Mouse (Mus musculus) heart, postnatal 14 days (tissue): ENCODE measurements around the gene Irf4. TPM values are rescaled to one million over a fixed set of nuclear protein-coding genes. Genes with fewer than 3 reads are reported as not detected.

Experiments used
- DNase-seq, 2 experiments: peaks; one replicate each; pipeline ENCODE4 v3.0.0; 2021 to 2022
- intact Hi-C: fragments of 180-260 bp; cut with DNase I; formaldehyde crosslinking; loops from one replicate; pipeline ENCODE4 v1.15.1; 2025
- total RNA-seq, 2 experiments: library from RNA; stranded (reverse); gene quantifications; 2 replicates each; pipeline ENCODE4 v1.2.3; 2021

The Irf4 gene
- total RNA-seq, 2 experiments from 2014 or later = 0.88 to 1.4 TPM

DNA sequence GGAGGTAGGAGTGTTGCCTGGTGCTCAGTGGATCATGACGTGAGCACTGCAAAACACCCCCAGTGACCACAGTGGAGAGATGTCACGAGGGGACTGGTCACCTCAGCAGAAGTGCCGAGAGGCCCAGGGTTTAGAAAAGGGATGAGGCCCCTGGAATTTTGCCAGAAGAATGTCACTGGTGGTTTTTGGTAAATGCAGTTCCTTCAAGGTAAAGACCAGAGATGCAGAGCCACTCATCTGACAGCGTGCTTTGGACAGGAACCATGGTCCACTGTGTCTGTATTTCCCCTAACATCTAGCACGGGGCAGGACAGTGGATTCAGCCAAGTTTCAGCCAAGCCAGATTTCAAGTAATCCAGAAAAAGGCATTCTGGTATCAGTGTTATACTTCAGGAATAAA, 12.3 kb upstream of the Irf4 start:
- intact Hi-C loops = no loop called here
- no peak for DNase-seq

- DNase-seq = no peak
- intact Hi-C loops = no loop called here
Measured at GRCm38 (mm10) chr13:30737257-30737656, 11.8 kb upstream of the Irf4 start.

DNA sequence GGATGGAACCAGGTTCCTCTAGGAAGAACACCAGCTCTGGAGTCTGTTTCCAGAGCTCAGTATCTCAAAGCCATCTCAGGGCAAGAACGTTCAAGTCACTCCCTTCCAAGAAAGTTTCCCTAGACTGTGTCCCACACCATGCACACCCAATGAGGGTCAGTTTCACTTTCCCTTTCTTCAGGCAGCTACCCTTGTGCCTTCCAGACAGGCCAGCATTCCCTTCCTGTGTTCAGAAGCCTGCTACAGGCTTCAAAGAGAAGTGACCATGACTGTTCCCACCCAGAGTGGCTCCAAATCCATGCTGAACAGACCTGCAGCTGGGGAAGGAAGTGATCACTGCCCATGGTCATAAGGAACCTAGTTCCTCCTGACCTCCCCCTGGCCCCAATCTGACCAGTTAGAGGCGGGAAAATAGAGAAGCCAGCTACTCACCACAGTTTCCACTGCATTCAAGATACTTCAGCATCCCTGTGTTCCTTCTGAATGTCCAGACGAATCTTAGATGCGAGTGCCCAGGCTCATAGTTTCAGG, 10.7 kb upstream of the Irf4 start:
- intact Hi-C loops = no loop called here
- DNase-seq = no peak

DNA sequence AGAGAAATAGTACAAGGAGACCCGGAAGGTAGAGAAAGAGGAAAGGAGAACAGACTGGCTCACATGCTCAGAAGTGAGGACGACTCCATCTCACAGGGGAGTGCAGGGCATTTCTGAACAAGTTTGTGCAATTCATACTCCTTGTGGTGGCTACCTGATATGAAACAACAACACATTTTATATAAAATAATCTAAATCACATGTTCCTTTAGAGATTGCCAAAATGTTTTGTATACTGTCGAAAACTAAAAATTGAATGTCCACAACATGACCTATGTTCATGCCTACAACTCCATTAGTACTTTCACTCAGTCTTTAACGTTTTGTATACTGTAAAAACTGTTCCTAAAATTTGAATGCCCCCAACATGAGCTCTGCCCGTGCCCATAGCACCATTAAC, 7.9 kb upstream of the Irf4 start:
- intact Hi-C loops = no loop called here
- DNase-seq = no peak

DNA sequence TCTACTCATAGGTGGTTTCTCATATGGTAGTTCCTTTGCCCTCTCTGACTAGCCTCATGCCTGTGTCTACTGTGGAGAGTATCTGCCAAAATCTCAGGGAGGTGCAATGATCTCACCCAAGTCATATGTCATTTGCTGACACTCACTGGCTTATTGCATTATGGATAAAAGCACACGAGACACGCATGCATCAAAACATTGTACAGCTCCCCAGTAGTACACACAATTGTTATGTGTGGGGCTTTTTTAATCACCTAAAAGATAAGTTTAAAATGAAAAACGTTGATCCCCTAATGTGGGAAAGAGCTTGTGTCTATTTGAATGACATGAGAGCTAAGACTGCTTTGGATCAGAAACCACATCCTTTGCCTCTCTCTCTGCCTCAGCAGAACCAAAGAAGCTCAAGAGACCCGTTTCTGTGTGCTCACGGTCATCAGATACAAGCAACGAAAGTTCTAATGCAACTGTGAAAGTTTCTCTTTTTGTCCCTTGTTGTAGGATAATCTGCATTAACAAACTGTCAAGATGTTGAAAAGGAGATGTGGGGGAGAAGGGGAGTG, 6.5 kb upstream of the Irf4 start:
- intact Hi-C loops = no loop called here
- DNase-seq = no peak

- intact Hi-C loops = no loop called here
- DNase-seq = no peak
Measured at GRCm38 (mm10) chr13:30745121-30745520, 3.9 kb upstream of the Irf4 start.

DNA sequence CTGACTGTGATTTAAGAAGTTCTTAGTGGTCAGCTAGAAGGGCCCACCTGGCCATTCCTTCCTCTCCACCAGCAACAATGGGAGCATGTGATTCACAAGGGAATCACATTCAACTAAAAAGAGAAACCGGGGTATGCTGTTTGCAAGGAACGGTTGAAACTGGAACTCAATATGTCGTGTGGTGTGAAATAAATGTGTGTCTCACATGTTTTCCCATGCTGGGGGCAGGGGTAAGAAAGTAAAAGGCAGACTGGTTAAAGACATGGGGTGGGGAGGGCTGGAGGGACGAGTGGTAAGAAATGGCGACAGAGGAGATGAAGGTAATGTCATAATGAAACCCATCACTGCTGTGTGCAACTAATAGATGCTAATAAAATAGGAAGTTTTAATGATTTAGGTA, 2.0 kb upstream of the Irf4 start:
- intact Hi-C loops = no loop called here
- no peak for DNase-seq

DNA sequence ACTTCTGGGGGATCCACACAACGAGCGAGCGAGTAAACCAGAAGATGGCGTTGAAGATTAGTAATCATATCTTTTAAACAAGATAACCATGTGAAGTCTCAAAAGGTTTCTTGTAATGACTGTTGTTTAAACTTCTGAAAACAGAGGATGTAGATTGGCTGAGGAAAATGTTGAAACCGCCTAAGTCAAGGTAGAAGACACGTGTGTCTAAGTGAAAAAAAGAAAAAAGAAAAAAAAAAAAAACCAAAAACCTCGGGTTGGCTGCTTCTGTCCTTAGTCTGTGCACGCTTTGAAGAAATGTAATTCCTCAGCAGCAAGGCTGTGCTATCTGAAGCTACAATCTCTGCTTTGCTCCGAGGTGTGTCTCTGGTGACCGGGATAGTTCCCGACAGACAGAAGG, 1.5 kb upstream of the Irf4 start:
- no peak for DNase-seq
- intact Hi-C loops = no loop called here

GRCm38 (mm10) chr13:30748321-30748720, 705 bp upstream of the Irf4 start:
- intact Hi-C loops = no loop called here
- no peak for DNase-seq

GRCm38 (mm10) chr13:30749557-30750141, 623 bp downstream of the Irf4 start:
- no peak for DNase-seq
- intact Hi-C loops = no loop called here

DNA sequence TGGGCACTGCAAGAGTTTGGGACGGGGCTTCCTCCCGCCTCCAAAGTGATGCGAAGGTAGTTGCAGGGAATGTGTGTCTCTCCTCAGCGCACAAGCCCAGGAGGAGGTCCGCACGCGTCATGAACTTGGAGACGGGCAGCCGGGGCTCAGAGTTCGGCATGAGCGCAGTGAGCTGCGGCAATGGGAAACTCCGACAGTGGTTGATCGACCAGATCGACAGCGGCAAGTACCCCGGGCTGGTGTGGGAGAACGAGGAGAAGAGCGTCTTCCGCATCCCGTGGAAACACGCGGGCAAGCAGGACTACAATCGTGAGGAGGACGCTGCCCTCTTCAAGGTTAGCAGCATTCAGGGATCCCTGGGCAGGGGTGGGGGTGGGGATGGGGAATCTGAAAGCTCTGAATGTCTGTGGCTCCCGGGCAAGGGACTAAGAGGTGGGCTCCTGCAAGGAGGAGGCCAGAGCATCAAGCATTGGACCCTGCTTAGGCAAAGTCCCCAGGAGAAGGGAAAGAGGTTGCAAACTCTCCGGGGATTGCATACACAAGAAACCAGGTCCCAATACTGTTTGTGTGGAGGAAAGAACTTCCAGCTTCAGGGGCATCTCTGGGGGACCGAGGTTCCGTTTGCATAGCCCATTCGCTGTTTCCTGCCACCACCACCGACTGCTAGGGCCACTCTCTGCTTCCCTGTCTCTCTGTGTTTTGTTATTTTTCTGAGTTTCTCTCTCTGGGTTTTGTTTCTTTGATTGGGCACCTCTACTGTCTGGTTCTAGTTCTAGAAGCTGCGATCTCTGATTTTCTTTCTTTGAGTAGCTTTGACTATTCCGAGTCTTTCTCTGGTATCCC, 1.7 kb downstream of the Irf4 start:
- DNase-seq = no peak
- intact Hi-C loops = no loop called here

- intact Hi-C loops = no loop called here
- DNase-seq = no peak
Measured at GRCm38 (mm10) chr13:30751304-30751580, 2.2 kb downstream of the Irf4 start.

DNA sequence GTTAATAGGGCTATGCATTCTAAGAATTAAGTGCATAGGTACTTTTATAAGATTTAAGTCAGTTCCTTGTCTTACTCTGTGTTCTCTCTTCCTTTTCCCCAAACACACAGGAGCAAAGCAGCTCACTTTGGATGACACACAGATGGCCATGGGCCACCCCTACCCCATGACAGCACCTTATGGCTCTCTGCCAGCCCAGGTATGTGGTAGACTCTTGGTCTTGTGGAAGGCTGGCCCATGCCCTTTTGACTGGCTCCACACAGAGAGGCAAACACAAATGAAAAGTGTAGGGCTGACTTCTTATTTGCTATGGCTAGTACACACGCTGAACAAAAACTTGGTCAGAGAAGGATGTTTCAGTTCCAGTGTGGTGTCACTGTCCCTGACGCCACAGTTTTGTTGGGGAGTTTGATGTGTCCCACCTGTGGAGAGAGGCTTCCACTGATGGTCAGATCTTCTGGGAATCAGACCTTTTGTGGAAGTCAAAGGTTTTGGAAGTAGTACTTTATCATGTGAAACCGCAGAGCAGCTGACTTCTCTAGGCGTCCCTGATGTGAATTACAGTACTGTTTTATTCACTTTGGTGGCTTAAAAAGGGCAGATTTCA, 3.7 kb downstream of the Irf4 start:
- intact Hi-C loops = no loop called here
- DNase-seq = no peak

DNA sequence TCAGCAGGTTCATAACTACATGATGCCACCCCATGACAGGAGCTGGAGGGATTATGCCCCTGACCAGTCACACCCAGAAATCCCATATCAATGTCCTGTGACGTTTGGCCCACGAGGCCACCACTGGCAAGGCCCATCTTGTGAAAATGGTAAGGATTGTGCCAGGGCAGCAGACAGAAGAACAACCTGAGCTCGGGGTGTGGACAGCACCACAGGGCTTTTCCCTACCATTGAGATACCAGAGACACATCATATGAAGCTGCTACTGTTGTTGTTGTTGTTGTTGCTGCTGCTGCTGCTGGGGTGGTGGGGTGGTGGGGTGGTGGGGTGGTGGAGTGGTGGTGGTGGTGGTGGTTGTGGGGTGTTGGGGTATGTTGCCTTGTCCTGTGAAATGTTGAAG, 4.4 kb downstream of the Irf4 start:
- intact Hi-C loops = no loop called here
- no peak for DNase-seq

DNA sequence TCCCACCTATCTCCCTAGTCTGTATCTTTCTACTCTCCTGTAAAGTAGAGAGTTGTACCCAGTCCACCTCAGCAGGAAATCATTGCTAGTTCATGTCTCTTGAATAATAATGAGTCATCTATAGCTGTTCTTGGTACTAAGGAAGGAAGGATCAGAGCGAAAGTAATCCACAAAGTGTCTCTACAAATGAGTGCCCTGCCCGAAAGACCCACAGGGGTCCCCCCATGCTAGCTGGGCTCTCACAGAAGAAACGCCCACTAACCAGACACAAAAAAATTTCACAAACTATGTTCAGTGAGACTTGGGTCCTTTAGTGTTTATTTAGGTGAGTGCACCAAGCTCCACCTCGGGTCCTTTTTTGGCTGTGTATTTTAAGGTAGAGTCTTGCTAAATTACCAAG, 5.0 kb downstream of the Irf4 start:
- intact Hi-C loops = no loop called here
- no peak for DNase-seq

- intact Hi-C loops = no loop called here
Measured at GRCm38 (mm10) chr13:30754825-30755476, 5.9 kb downstream of the Irf4 start.

DNA sequence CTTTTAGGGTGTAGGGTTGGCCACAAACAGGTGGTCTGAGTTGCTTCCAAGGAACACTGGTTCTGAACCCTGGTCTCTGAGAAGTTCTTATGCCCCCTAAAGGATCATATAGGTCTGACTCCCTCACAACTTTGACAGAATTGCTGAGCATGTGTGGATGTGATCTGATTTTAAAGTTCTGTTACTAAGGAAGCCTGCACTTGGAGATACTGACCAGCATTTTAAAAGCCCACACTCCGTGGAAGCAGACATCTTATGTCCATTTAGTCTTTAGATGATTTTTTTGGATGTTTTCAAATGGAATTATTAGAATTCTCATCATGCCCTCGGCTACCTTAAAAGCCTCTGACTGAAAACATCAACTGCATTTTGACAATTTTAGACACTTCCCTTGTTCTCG, 6.6 kb downstream of the Irf4 start:
- DNase-seq = no peak
- intact Hi-C loops = no loop called here

More at GRCm38 (mm10) chr13:30754825-30755476, 5.9 kb downstream of the Irf4 start:
- DNase-seq = no peak

GRCm38 (mm10) chr13:30755998-30756639, 7.1 kb downstream of the Irf4 start:
- intact Hi-C loops = no loop called here
- DNase-seq = no peak

- no peak for DNase-seq
- intact Hi-C loops = no loop called here
Measured at GRCm38 (mm10) chr13:30757264-30757900, 8.4 kb downstream of the Irf4 start.

DNA sequence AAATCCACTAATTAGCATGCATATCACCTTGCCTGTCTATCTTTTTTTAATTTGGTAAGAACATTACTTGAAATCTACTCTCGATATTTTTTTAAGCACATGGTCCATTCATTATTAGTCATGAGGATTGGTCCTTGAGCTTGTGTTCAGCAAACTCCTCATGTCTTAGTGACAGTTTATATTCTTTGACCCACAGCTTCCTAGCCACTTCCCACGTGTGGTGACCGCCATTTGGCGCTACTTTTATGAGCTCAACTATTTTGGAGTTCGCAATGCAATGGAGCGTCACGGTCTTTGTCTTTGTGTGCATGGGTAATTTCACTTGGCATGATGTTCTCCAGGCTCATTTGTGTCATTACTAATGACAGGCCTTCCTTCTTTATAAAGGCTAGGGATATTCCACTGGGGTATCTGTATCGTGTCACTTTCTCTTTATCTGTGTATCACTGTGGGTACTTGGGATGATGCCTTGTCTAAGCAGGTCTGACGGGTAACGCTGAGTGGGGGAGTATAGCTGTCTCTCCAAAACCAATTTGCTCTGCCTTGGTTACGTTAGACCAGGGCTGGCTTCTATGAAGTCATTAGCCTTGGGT, 9.9 kb downstream of the Irf4 start:
- intact Hi-C loops = no loop called here
- DNase-seq = no peak
